Mouse (Mus musculus): ENCODE data around the gene Rragb.

Rragb gene

GRCm38 (mm10) chrX:153139734-153140515 is at the start of gene Rragb:
Gene Rragb, plus strand, starts transcription at chrX:153139981.
- DNase-seq (ENCODE audit: low read depth, low spot score): no peak

GRCm38 (mm10) chrX:153118486-153118885 is 21.3 kb upstream of the Rragb start, which contains the start of gene Foxr2:
Gene Foxr2, plus strand, starts transcription at chrX:153118786.
- no peak for DNase-seq (ENCODE audit: low read depth, low spot score)

GRCm38 (mm10) chrX:153119013-153119412 is 20.8 kb upstream of the Rragb start:
- DNase-seq (ENCODE audit: low read depth, low spot score): no peak

- no peak for DNase-seq (ENCODE audit: low read depth, low spot score)
These were observed 2.9 kb downstream of the Rragb start for GRCm38 (mm10) chrX:153142656-153143055.

- no peak for DNase-seq (ENCODE audit: low read depth, low spot score)
These were observed 12.0 kb downstream of the Rragb start for GRCm38 (mm10) chrX:153151766-153152165.

GRCm38 (mm10) chrX:153155322-153155721 is 15.5 kb downstream of the Rragb start:
- peak; percentile 31 for DNase-seq (ENCODE audit: low read depth, low spot score)

- DNase-seq (ENCODE audit: low read depth, low spot score): peak; percentile 2
These were observed 35.0 kb downstream of the Rragb start for GRCm38 (mm10) chrX:153174786-153175185.

GRCm38 (mm10) chrX:153182221-153182620 is 42.4 kb downstream of the Rragb start:
- DNase-seq (ENCODE audit: low read depth, low spot score): no peak

GRCm38 (mm10) chrX:153199185-153199584 is 59.4 kb downstream of the Rragb start:
- peak; percentile 4 for DNase-seq (ENCODE audit: low read depth, low spot score)

- no peak for DNase-seq (ENCODE audit: low read depth, low spot score)
These were observed 71.3 kb downstream of the Rragb start for GRCm38 (mm10) chrX:153211101-153211500.
